Mouse (Mus musculus) erythroblast, embryonic 14.5 days (primary cell): ENCODE results near the gene Lat2.

Experiments used
- GATA1 ChIP-seq: IDR thresholded peaks from 2 replicates; pipeline ENCODE4 v1.6.1; 2012; ENCODE audit warnings: low read length, inconsistent platforms, mixed read lengths
- TAL1 ChIP-seq: IDR thresholded peaks from 3 replicates; pipeline ENCODE4 v1.6.1; 2012; ENCODE audit warnings: low read length, inconsistent platforms, mixed read lengths

DNA sequence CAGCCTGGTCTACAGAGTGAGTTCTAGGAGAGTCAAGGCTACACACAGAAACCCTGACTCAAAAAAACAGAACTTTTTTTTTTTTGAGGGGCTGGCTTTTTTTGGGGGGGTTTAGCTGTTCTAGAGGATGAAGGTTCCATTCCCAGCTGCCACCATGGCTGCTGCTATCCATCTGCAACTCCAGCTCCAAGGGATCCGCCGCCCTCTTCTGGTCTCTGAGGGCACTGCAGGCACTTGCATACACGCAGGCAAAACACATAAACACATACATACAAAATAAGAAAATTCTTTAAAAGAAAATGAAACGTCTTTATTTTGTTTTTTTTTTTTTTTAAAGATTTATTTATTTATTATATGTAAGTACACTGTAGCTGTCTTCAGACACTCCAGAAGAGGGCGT, 36.1 kb upstream of the Lat2 start:
- TF ChIP-seq GATA1: no peak
- TF ChIP-seq TAL1: no peak
